Mouse (Mus musculus): Measurements from ENCODE around the gene Slc6a21. TPM values are rescaled to one million over a fixed set of nuclear protein-coding genes. Genes with fewer than 3 reads are reported as not detected.
"Not testable (repeated sequence)": the region's sequence is repeated elsewhere in the genome, so short reads cannot be mapped to it uniquely, and the experiment has no call there.

Slc6a21 gene
- total RNA-seq, 2 experiments from 2014 or later = not detected

- ATAC-seq (replicated peaks; ENCODE audit: poor library complexity) = no peak
Measured at GRCm38 (mm10) chr7:45253806-45254205, 23.5 kb upstream of the Slc6a21 start.

GRCm38 (mm10) chr7:45255822-45256221, 21.5 kb upstream of the Slc6a21 start:
- not testable (repeated sequence) for ATAC-seq (replicated peaks; ENCODE audit: poor library complexity)

DNA sequence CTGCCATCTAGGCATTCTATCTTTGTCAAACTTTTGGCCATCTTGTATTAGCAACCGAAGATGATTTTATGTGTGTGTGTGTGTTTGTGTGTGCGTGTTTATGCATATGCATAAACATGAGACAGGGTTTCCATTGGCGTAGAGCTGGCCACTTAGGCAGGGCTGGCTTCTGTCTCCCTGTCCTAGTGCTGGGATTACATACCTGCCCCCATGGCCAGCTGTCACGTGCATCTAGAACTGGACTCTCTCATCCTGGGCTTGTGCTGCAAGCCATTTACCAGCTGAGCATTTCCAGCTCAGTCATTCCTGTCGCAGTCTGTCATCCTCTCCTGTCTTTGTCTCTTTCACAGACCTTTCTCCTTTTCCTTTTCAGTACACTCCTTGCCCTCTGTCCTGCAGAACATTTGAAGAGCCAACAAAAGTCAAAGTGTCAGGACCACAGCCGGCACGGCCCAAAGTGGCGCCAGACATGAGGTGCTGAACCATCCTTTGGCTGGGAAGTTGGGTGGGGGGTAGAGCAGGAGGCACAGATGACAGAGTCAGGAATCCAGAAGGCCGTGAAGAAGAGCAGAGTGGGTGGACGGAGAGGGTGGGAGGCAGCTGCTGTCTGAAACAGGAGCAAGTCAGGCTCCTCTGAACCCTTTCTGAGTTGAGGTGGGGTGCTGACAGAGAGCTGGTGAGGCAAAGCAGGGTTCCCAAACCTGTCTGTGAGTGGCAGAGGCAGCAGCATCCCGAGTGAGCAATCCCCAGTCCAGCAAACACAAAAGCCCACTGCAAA, 20.1 kb upstream of the Slc6a21 start:
- no peak for ATAC-seq (replicated peaks; ENCODE audit: poor library complexity)

DNA sequence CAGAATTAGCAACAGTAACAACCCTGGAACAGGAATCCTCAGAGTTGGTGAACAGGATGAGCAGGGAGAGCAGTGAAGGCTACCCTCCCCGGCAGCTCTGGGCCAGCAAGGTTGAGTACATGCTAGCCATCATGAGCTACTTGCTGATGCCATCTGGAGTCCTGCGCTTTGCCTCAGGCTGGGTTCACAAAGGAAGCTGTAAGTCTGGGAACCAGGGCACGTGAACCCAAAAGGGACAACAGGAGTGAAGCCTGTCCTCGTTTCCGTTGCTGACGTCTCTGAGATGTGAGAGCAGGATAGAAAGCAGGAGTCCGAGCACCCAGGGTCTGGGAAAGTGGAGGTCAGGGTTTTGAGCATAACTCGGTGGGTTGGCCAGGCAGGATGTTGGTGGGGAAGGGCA, 18.0 kb upstream of the Slc6a21 start:
- ATAC-seq (replicated peaks; ENCODE audit: poor library complexity) = no peak

GRCm38 (mm10) chr7:45262266-45262665, 15.0 kb upstream of the Slc6a21 start:
- no peak for ATAC-seq (replicated peaks; ENCODE audit: poor library complexity)

- ATAC-seq (replicated peaks; ENCODE audit: poor library complexity) = no peak
Measured at GRCm38 (mm10) chr7:45263006-45263607, 14.2 kb upstream of the Slc6a21 start.

GRCm38 (mm10) chr7:45264348-45264747, 13.0 kb upstream of the Slc6a21 start:
- ATAC-seq (replicated peaks; ENCODE audit: poor library complexity) = no peak

DNA sequence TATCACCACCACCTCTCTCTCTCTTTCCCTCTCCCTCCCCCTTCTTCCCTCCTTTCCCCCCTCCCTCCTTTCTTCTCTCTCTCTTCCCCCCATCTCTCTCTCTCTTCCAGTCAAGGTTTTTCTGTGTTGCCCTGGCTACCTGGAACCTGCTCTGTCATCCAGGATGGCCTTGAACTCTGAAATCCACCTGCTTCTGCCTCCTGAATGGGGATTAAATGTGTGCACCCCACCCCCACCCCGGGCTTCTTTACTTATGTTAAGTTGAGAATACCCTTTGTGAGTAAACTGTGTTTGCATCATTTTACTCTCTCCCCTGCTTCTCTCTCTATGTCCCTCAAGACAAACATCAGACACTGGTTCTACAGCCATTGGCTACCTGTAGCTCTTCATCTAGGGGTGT, 11.8 kb upstream of the Slc6a21 start:
- no peak for ATAC-seq (replicated peaks; ENCODE audit: poor library complexity)

DNA sequence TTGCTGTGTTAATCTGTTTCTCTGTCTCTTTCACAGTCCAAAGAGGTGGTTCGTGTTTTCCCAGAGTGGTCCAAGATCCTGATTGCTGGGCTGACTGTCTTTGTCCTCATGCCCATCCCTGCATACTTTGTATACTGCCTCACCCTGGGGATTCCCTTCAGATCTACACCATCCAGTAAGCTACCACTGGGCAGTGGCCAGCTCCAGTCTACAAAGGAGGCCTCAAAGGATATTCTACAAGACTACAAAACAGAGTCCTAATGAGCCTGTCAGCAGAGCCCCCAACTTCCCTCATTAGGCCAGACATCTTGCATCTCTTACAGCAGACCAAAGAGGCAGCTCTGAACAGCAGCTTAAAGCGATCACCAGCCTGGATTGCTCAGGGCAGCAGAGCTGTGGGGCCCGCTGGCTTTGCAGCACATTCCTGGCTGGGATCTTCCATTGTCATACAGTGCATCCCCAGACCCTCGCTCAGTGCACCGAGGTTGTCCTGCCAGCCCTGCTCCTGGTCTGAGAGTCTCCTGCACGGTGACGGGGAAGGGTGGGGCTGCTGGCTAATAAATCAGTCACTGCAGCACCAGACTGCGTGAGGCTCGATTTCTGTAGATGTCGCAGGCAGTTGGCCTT, 4.4 kb upstream of the Slc6a21 start:
- no peak for ATAC-seq (replicated peaks; ENCODE audit: poor library complexity)

DNA sequence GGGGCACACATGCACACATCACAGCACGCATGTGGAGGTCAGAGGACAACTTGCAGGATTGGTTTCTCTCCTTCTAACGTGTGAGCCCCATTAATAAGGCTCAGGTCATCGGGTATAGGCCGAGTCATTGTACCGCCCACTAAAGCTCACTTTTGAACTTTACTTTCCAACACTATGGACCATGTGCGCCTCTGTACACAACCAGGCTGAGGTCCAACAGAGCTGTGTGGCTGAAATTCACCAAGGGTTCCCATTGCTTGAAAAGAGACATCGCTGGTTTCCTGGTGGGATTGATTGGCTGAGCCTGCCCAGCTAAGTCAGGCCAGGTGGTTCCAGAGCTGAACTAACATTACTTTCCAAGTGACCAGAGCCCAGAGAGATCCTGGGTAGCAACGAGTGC, 3.6 kb upstream of the Slc6a21 start:
- no peak for ATAC-seq (replicated peaks; ENCODE audit: poor library complexity)

GRCm38 (mm10) chr7:45286486-45286885, 9.2 kb downstream of the Slc6a21 start:
- ATAC-seq (replicated peaks; ENCODE audit: poor library complexity) = no peak

DNA sequence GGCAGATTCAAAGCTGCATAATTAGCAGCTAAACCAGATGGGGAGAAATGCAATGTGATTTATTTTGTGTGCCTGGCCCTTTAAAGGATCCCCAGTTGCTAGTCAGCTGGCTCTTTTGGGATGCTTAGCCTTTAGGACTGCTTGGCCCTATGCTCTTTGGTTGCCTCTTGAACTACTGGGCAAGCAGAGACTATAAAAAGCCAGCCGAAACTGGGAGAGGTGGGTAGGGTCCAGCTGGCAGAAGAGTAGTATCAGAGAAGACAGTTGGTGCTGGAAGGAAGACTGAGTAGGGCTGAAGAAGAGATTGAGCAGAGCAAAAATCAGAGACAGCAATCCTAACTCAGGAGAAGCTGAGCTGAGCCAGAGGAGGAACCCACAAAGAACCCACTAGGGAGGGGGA, 19.3 kb downstream of the Slc6a21 start:
- ATAC-seq (replicated peaks; ENCODE audit: poor library complexity) = no peak

DNA sequence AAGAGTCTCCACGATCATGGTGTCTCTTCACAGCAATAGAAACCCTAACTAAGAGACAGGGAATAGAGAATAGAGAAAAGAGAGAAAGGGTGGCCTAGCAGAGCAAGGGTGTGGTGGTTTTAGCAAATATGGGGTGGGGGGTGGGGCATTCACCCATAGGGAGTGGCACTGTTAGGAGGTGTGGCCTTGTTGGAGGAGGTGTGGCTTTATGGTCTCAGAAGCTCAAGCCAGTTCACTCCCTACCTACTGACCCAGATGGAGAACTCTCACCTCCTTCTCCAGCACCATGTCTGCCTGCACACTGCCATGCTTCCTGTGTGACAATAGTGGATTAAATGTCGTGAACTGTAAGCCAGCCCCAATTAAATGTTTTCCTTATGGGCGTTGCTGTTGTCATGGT, 20.2 kb downstream of the Slc6a21 start:
- no peak for ATAC-seq (replicated peaks; ENCODE audit: poor library complexity)

- peak; percentile 98 for ATAC-seq (replicated peaks; ENCODE audit: poor library complexity)
Measured at GRCm38 (mm10) chr7:45299752-45300151, 22.4 kb downstream of the Slc6a21 start.

DNA sequence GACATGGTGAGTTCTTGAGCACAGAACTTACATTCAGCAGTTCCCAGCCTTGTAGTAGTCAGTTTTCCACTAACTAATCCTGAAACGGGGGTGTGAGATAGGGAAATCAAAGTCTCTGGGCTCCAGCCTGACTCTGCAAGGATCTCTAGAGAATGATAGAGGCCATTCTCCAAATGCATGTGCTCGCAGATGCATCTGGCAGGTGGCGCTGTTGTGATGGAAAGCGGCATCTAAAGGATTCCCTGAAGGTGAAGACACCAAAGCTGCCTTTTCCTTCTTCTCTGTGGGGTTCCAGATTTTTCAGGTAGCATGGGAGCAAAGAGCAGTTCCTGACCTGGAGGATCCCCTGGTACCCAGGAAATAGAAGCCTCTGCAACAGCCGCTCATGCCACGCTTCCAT, 23.0 kb downstream of the Slc6a21 start:
- ATAC-seq (replicated peaks; ENCODE audit: poor library complexity) = peak; percentile 56

DNA sequence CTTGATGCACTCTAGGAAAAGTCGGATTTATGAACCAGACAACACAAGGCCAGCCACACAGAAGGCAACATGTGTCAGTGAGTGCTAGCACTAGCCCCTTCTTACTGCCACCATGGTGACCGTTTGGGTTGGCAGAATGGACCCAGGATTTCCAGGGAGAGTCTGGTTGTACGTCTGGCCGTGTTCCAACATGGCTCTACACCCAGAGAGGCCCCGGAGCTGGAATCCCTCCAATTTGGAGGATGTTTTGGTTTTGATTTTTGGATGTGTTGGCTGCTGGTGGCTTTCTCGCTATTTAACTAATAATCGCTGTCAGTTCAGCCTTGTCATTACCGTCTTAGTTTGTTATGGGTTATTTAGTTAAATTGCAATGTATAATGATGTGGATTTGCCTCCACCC, 25.3 kb downstream of the Slc6a21 start:
- no peak for ATAC-seq (replicated peaks; ENCODE audit: poor library complexity)

- no peak for ATAC-seq (replicated peaks; ENCODE audit: poor library complexity)
Measured at GRCm38 (mm10) chr7:45304869-45305268, 27.6 kb downstream of the Slc6a21 start.

- peak; percentile 88 for ATAC-seq (replicated peaks; ENCODE audit: poor library complexity)
Measured at GRCm38 (mm10) chr7:45305275-45305674, 28.0 kb downstream of the Slc6a21 start.

DNA sequence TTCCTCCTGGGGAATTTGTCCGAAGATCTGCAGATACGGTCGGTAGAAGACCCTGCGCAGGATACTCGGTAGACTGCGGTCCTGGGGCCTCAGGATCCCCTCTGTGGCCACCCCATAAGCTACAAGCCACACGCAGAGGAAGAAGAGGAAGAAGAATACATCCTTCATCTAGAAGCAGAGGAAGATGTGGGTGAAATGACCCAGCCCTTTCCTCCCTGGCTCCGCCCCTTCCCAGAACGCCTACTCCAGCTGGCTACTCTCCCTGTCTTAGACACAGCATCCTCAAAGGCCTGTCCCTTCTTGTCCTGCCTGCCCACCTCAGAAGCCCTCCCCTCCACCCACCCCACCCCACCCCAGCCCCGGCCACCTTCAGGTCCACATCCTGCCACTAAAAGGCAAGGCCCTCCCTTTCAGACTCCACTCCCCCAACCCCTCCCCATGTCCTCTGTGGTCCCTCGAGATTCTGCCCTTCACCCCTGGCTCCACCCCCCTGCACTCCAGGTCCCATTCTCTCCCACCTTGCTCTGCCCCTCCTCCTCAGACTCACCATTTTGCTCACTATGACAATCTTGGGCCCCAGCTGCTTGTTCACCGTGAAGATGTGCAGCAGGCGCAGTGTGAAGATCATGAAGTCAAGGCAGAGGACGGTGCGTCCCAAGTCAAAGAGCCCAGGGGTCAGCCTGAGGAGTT, 31.4 kb downstream of the Slc6a21 start:
- ATAC-seq (replicated peaks; ENCODE audit: poor library complexity) = peak; percentile 33

DNA sequence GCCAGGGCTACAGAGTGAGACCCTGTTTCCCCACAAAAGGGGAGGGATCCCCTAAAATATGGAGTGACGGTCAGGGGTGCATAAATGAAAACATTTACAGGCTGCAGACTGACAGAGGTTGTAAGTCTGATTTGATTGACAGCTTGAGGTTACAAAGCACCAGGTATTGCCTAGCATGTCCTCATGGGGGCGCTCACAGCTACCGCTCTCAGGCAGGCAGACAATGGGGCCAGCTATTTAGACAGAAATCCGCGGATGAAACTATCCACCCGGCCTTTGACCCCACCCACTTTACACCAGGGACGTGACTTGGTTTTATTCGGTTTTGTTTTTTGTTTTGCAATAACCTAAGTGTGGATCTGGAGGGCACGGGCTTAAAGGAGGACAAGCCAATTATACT, 32.1 kb downstream of the Slc6a21 start:
- ATAC-seq (replicated peaks; ENCODE audit: poor library complexity) = peak; percentile 80

- no peak for ATAC-seq (replicated peaks; ENCODE audit: poor library complexity)
Measured at GRCm38 (mm10) chr7:45312023-45312422, 34.7 kb downstream of the Slc6a21 start.
